Mouse (Mus musculus): ENCODE data around the gene Cdip1. TPM values are rescaled to one million over a fixed set of nuclear protein-coding genes. Genes with fewer than 3 reads are reported as not detected.

The Cdip1 gene
- polyA plus RNA-seq, 1 experiment from 2014 or later = 35.4 TPM

DNA sequence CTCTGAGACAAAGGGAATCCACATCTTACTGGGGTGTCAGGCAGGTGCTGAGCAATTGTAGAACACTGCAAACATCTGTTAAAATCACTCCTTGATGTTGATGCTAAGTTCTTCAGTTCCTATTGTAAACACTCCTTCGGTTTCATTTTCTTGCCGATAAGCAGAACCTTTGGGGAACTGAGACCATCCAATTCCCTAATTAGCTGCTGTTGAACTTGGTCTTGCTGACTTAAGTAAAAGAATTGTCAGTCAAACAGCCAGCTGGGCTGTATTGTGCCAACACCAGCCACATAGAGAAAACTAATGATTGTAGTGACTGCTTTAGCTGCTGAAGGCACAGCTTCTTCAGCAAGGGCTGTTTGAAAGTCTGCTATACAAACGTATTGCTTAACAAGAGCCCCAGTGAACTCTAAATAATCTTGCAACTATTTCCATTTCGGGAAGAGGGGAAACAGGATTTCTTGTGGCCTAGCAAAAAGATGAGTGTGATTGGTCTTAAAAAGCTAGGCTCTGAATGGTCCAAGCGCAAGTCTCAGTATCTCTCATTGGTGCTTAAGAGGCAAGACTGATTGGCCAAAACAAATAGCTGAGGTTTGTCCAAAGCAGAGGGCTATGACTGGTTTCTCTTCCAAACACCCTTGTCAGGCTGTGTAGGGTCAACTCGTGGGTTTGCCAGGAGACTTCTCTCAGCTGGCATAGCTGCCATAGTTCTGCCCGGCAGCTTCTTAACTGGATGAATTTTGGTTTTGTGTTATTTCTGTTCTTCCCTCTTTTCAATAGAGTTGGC lies 67.8 kb downstream of the Cdip1 start:
- H3K9ac ChIP-seq (ENCODE audit: low read length) = no peak overlapping the region
- WGBS = 52% methylated on average over 7 of the region's 7 CpGs
- H3K36me3 ChIP-seq (ENCODE audit: control insufficient read depth, insufficient read depth, low read length) = no peaks in the 10 kb centered on the region
- H3K27me3 ChIP-seq (ENCODE audit: control insufficient read depth, insufficient read depth, low read length) = no peaks in the 10 kb centered on the region
- ATAC-seq (ENCODE audit: low FRiP score, low TSS enrichment) = no peak
- no peak overlapping the region for H3K4me3 ChIP-seq (ENCODE audit: low read depth, low read length)
- TF ChIP-seq EP300 (optimal IDR thresholded peaks at IDR 0.05) (no peak), CTCF (IDR thresholded peaks at IDR 0.05; ENCODE audit: low read depth) (no peak)
- peak overlapping the region; percentile 58; the same call in 1 of the 2 replicates for H3K27ac ChIP-seq (replicated peaks)
- H3K4me2 ChIP-seq (replicated peaks; ENCODE audit: low read depth) = no peak overlapping the region; the same call in 1 of the 2 replicates
- no peaks in the 10 kb centered on the region for H3K9me3 ChIP-seq (ENCODE audit: control insufficient read depth, low read length)
- H3K4me1 ChIP-seq (replicated peaks; ENCODE audit: control insufficient read depth, insufficient read depth) = 0 out of 2 replicates have a peak, but pooled peaks cover 3% of the 10 kb centered on the region
- no peak for DNase-seq (ENCODE audit: low spot score)

DNA sequence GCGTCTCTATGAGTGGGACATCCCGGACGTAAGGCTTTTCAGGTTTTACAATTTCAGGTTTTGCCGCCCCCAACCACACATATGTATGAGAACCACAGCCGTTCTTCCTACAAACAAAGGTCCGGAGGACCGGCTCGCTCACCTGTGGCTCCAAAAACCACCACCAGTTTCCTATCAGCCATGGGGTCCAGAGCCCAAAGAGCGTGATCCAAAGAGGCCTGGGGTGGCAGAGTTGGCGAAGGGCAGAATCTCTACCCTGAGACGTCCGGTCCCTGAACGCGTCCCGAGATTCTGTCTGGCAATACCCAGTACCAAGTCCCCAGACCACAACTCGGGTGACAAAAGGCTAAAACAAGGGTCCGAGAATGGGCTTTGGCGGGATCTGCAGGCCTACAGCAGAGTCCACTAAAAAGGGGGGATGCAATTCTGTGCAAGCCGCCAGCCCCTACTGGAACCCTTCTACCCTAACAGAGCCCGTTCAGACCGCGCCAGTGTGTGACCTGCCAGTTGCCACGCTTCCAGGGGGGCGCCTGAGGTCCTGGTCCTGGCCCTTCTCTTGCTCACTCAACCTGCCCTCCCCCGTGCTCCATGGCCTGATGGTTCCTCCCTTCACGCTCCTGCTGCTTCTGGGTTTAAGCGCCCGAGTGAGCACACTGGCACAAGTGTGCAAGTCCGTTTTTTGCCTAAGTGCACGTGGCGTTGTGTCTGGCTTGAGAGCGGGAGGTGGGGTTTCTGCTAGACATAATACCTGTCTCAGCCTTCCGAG lies 71.2 kb downstream of the Cdip1 start, which contains the start of gene Nmral1:
Nmral1 (minus strand) TSS at position 604 of the 766 bp plus-strand sequence.
- Histone ChIP-seq H3K4me3 (ENCODE audit: low read depth, low read length) (peak within 1 kb of the TSS; percentile 57), H3K27ac (replicated peaks) (peak within 1 kb of the TSS; percentile 45; the same call in 1 of the 2 replicates), H3K27me3 (ENCODE audit: control insufficient read depth, insufficient read depth, low read length) (no peaks in the 10 kb centered on the region), H3K36me3 (ENCODE audit: control insufficient read depth, insufficient read depth, low read length) (peaks cover 6% of the 10 kb centered on the region), H3K9me3 (ENCODE audit: control insufficient read depth, low read length) (no peaks in the 10 kb centered on the region), H3K4me1 (replicated peaks; ENCODE audit: control insufficient read depth, insufficient read depth) (no peaks in the 10 kb centered on the region), H3K9ac (ENCODE audit: low read length) (peak within 1 kb of the TSS; percentile 75), H3K4me2 (replicated peaks; ENCODE audit: low read depth) (peak within 1 kb of the TSS; percentile 73)
- DNase-seq (ENCODE audit: low spot score) (peak; percentile 71), ATAC-seq (ENCODE audit: low FRiP score, low TSS enrichment) (peak; percentile 88)
- TF ChIP-seq CTCF (IDR thresholded peaks at IDR 0.05; ENCODE audit: low read depth) (no peak), EP300 (optimal IDR thresholded peaks at IDR 0.05) (no peak)
- WGBS = 9% methylated on average over 33 of the region's 33 CpGs

DNA sequence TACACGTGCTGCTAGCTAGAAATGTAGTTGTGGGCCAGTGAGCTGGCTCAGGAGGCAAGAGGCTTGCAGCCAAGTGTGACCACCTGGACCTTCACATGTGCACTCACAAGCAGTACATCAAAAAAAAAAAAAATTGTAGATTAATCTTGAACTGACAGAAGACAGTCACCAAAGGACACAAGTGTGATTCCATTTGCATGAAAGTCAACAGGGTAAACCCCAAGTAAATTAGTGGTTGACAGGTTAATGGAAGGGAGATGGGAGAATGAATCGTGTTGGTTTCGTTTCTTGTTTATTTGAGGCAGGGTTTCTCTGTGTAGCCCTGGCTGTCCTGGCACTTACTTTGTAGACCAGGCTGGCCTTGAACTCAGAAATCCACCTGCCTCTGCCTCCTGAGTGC lies 72.2 kb downstream of the Cdip1 start:
- H3K9me3 ChIP-seq (ENCODE audit: control insufficient read depth, low read length) = no peaks in the 10 kb centered on the region
- no peak overlapping the region for H3K9ac ChIP-seq (ENCODE audit: low read length)
- WGBS = 59% methylated on average over 3 of the region's 3 CpGs
- H3K36me3 ChIP-seq (ENCODE audit: control insufficient read depth, insufficient read depth, low read length) = peaks cover 7% of the 10 kb centered on the region
- no peak for DNase-seq (ENCODE audit: low spot score)
- peak overlapping the region; percentile 73; the same call in 1 of the 2 replicates for H3K4me2 ChIP-seq (replicated peaks; ENCODE audit: low read depth)
- H3K27me3 ChIP-seq (ENCODE audit: control insufficient read depth, insufficient read depth, low read length) = no peaks in the 10 kb centered on the region
- no peak overlapping the region for H3K4me3 ChIP-seq (ENCODE audit: low read depth, low read length)
- TF ChIP-seq CTCF (IDR thresholded peaks at IDR 0.05; ENCODE audit: low read depth) = no peak
- no peak for TF ChIP-seq EP300 (optimal IDR thresholded peaks at IDR 0.05)
- no peak for ATAC-seq (ENCODE audit: low FRiP score, low TSS enrichment)
- H3K4me1 ChIP-seq (replicated peaks; ENCODE audit: control insufficient read depth, insufficient read depth) = no peaks in the 10 kb centered on the region
- H3K27ac ChIP-seq (replicated peaks) = no peak overlapping the region

DNA sequence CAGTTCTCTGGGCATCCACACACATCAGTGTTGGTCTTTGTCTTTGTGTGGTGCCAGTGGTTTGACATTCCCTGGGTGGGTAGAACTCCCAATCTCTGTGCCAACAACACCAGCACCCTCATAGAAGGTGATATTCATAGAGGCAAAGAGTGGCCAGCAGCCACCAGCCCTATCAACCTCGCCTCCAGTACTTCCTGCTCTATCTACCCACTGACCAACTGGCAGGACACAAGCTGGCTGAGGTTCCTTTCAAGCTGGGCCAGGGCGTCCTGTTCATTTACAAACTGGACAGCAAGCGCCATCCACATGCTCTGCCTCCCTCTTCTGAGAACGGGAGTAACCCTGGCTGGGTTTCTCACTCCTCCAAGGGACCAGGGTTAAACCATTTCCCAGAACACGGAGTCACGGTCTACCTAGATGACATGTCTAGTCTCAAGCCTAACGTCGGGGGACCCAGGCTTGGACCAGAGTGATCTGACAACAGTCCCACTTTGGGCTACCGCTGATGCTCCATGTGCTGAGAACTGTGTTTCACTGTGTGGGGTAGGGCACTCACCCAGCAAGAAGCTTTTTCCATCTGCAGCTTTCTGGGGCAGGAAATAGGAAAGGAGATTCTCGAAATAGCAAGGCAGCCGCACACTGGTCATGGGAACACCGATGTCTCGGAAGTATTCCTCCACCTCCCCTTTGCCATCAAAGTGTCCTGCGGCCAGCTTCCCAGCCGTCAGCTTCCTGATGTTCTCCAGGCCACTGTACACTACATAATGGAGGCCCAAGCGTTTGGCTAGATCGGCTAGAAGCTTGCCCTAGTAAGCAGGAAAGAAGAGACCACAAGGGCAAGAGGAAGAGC lies 76.0 kb downstream of the Cdip1 start:
- ATAC-seq (ENCODE audit: low FRiP score, low TSS enrichment) (no peak), DNase-seq (ENCODE audit: low spot score) (no peak)
- TF ChIP-seq EP300 (optimal IDR thresholded peaks at IDR 0.05) (no peak), CTCF (IDR thresholded peaks at IDR 0.05; ENCODE audit: low read depth) (no peak)
- H3K4me3 ChIP-seq (ENCODE audit: low read depth, low read length) = no peak overlapping the region
- H3K9ac ChIP-seq (ENCODE audit: low read length) = no peak overlapping the region
- H3K9me3 ChIP-seq (ENCODE audit: control insufficient read depth, low read length) = no peaks in the 10 kb centered on the region
- H3K27me3 ChIP-seq (ENCODE audit: control insufficient read depth, insufficient read depth, low read length) = no peaks in the 10 kb centered on the region
- H3K27ac ChIP-seq (replicated peaks) = no peak overlapping the region
- no peaks in the 10 kb centered on the region for H3K4me1 ChIP-seq (replicated peaks; ENCODE audit: control insufficient read depth, insufficient read depth)
- WGBS = 86% methylated on average over 17 of the region's 17 CpGs
- peaks cover 11% of the 10 kb centered on the region for H3K36me3 ChIP-seq (ENCODE audit: control insufficient read depth, insufficient read depth, low read length)
- no peak overlapping the region for H3K4me2 ChIP-seq (replicated peaks; ENCODE audit: low read depth)

DNA sequence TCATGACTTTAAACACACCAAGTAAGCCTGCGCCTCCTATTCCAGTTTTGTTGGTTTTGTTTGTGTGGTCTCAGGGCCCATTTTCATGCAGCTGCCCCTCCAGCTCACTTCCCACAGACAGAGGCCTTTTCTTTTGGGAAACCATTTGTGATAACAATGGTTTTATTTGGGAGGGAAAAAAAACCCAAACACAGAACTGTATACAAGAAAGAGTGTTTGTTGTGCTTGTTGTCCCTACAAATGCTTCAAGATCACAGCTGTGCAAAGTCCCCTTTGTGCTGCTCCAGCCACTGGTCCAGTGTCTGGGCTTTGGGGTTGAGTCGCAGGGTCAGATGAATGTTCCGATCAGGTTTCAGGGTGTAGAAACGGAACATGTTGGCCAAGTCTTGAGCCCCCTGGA lies 78.9 kb downstream of the Cdip1 start:
- ATAC-seq (ENCODE audit: low FRiP score, low TSS enrichment) (no peak), DNase-seq (ENCODE audit: low spot score) (no peak)
- no peaks in the 10 kb centered on the region for H3K9me3 ChIP-seq (ENCODE audit: control insufficient read depth, low read length)
- no peaks in the 10 kb centered on the region for H3K27me3 ChIP-seq (ENCODE audit: control insufficient read depth, insufficient read depth, low read length)
- 96% methylated on average over 4 of the region's 4 CpGs for WGBS
- TF ChIP-seq EP300 (optimal IDR thresholded peaks at IDR 0.05) (no peak), CTCF (IDR thresholded peaks at IDR 0.05; ENCODE audit: low read depth) (no peak)
- no peak overlapping the region for H3K4me3 ChIP-seq (ENCODE audit: low read depth, low read length)
- no peak overlapping the region for H3K9ac ChIP-seq (ENCODE audit: low read length)
- H3K36me3 ChIP-seq (ENCODE audit: control insufficient read depth, insufficient read depth, low read length) = peaks cover 24% of the 10 kb centered on the region
- no peak overlapping the region for H3K27ac ChIP-seq (replicated peaks)
- no peak overlapping the region for H3K4me2 ChIP-seq (replicated peaks; ENCODE audit: low read depth)
- no peaks in the 10 kb centered on the region for H3K4me1 ChIP-seq (replicated peaks; ENCODE audit: control insufficient read depth, insufficient read depth)

All from stomach, postnatal 0 days (tissue).